Mouse (Mus musculus) cerebellum, adult 2 months (tissue): ENCODE data around the gene BC049352. TPM values are rescaled to one million over a fixed set of nuclear protein-coding genes. Genes with fewer than 3 reads are reported as not detected.

ENCODE experiments used
- DNase-seq, 2 experiments: peaks; one replicate each; pipeline ENCODE4 v3.0.0; 2021
- H3K27ac ChIP-seq: fragments of 200-500 bp; 2 replicates; pipeline ENCODE4 v1.5.1; 2012; ENCODE audit warnings: low read length, control low read depth, inconsistent platforms; ENCODE audit not compliant: insufficient read depth
- H3K27me3 ChIP-seq: fragments of 200-500 bp; 2 replicates; pipeline ENCODE4 v1.6.1; 2012; ENCODE audit warnings: inconsistent platforms, mild to moderate bottlenecking, low read length, moderate library complexity; ENCODE audit not compliant: control insufficient read depth, insufficient read depth
- H3K4me1 ChIP-seq: fragments of 200-500 bp; 2 replicates; pipeline ENCODE4 v1.6.1; 2011; ENCODE audit warnings: low read length; ENCODE audit not compliant: control insufficient read depth, insufficient read depth
- H3K4me3 ChIP-seq: fragments of 200-500 bp; replicated peaks from 2 replicates; pipeline ENCODE3; 2011; ENCODE audit warnings: mild to moderate bottlenecking, low read depth, low read length, control low read depth; ENCODE audit not compliant: insufficient read depth
- CTCF ChIP-seq: fragments of 200-500 bp; IDR thresholded peaks from 2 replicates; pipeline ENCODE4 v1.5.1; 2011; ENCODE audit warnings: low read depth, mild to moderate bottlenecking, control low read depth, low read length, moderate library complexity, borderline replicate concordance; ENCODE audit not compliant: insufficient read depth
- POLR2A ChIP-seq: fragments of 200-500 bp; IDR thresholded peaks from 2 replicates; pipeline ENCODE4 v1.6.1; 2011; ENCODE audit warnings: low read length, control low read depth, borderline replicate concordance; ENCODE audit not compliant: insufficient read depth
- WGBS: fragments of 180-500 bp; shearing (Covaris S2); methylation state at CpG from one replicate; pipeline ENCODE4 v1.1.7; 2018; 5-methylcytosine and 5-hydroxymethylcytosine counted together
- polyA plus RNA-seq: library from polyadenylated mRNA; depleted of rRNA; stranded (reverse); fragments of >200 nt; gene quantifications from 2 replicates; pipeline ENCODE4 v1.2.3, GENCODE M21; 2012

BC049352 gene
- polyA plus RNA-seq, 1 experiment, result 2.8 TPM

GRCm38 (mm10) chr9:45196125-45196830 is 14.5 kb downstream of the BC049352 start:
- H3K4me1 ChIP-seq, result no peaks in the 10 kb centered on the region
- no peak for DNase-seq
- H3K27ac ChIP-seq, result no peak overlapping the region
- H3K27me3 ChIP-seq, result no peaks in the 10 kb centered on the region
- no peak overlapping the region for H3K4me3 ChIP-seq
- WGBS, result 80% methylated on average over 8 of the region's 8 CpGs
- TF ChIP-seq CTCF, result no peak
- no peak for TF ChIP-seq POLR2A

- H3K27ac ChIP-seq, result no peak overlapping the region
- no peak for DNase-seq
- no peaks in the 10 kb centered on the region; the same call in 1 of the 2 replicates for H3K4me1 ChIP-seq
- H3K4me3 ChIP-seq, result no peak overlapping the region
- no peak for TF ChIP-seq CTCF
- TF ChIP-seq POLR2A, result no peak
- no peaks in the 10 kb centered on the region for H3K27me3 ChIP-seq
- 90% methylated on average over 5 of the region's 5 CpGs for WGBS
Observed at GRCm38 (mm10) chr9:45197549-45197948, 15.7 kb downstream of the BC049352 start.

GRCm38 (mm10) chr9:45201319-45201947 is 19.6 kb downstream of the BC049352 start:
- WGBS, result 61% methylated on average over 5 of the region's 5 CpGs
- no peak overlapping the region for H3K4me3 ChIP-seq
- no peaks in the 10 kb centered on the region; the same call in 1 of the 2 replicates for H3K4me1 ChIP-seq
- no peak for DNase-seq
- TF ChIP-seq CTCF (no peak), POLR2A (no peak)
- no peak overlapping the region for H3K27ac ChIP-seq
- H3K27me3 ChIP-seq, result no peaks in the 10 kb centered on the region

- WGBS, result 63% methylated on average over 9 of the region's 9 CpGs
- no peak overlapping the region for H3K4me3 ChIP-seq
- no peaks in the 10 kb centered on the region for H3K27me3 ChIP-seq
- TF ChIP-seq CTCF (no peak), POLR2A (no peak)
- no peaks in the 10 kb centered on the region; the same call in 1 of the 2 replicates for H3K4me1 ChIP-seq
- H3K27ac ChIP-seq, result no peak overlapping the region
- DNase-seq, result no peak
Observed at GRCm38 (mm10) chr9:45202021-45202798, 20.4 kb downstream of the BC049352 start.

- 88% methylated on average over 8 of the region's 8 CpGs for WGBS
- no peaks in the 10 kb centered on the region; the same call in 1 of the 2 replicates for H3K4me1 ChIP-seq
- no peak for TF ChIP-seq CTCF
- no peak for TF ChIP-seq POLR2A
Observed at GRCm38 (mm10) chr9:45203797-45204410, 22.1 kb downstream of the BC049352 start, which contains the start of gene Tmprss4. Gene Tmprss4 (minus strand): TSS chr9:45204092.

GRCm38 (mm10) chr9:45205143-45205542 is 23.3 kb downstream of the BC049352 start:
- 80% methylated on average over 5 of the region's 5 CpGs for WGBS
- no peak for DNase-seq
- Histone ChIP-seq H3K4me1 (no peaks in the 10 kb centered on the region; the same call in 1 of the 2 replicates), H3K4me3 (no peak overlapping the region), H3K27ac (no peak overlapping the region), H3K27me3 (no peaks in the 10 kb centered on the region)
- TF ChIP-seq POLR2A (no peak), CTCF (no peak)

More at GRCm38 (mm10) chr9:45203797-45204410, 22.1 kb downstream of the BC049352 start, which contains the start of gene Tmprss4:
- no peaks in the 10 kb centered on the region for H3K27me3 ChIP-seq
- no peak within 1 kb of the TSS for H3K4me3 ChIP-seq
- no peak within 1 kb of the TSS for H3K27ac ChIP-seq
- DNase-seq, result no peak

- H3K4me1 ChIP-seq, result no peaks in the 10 kb centered on the region; the same call in 1 of the 2 replicates
- no peaks in the 10 kb centered on the region for H3K27me3 ChIP-seq
- WGBS, result 79% methylated on average over 4 of the region's 4 CpGs
- no peak overlapping the region for H3K4me3 ChIP-seq
- no peak for DNase-seq
- no peak for TF ChIP-seq POLR2A
- no peak for TF ChIP-seq CTCF
- no peak overlapping the region for H3K27ac ChIP-seq
Observed at GRCm38 (mm10) chr9:45206121-45206520, 24.3 kb downstream of the BC049352 start.
